Mouse (Mus musculus): Measurements from ENCODE around the gene Hspa1a.
"Not testable (repeated sequence)": the region's sequence is repeated elsewhere in the genome, so short reads cannot be mapped to it uniquely, and the experiment has no call there.

Hspa1a gene

GRCm38 (mm10) chr17:34972069-34972749 lies at the start of gene Hspa1a, which contains the start of gene Hspa1l:
Gene Hspa1a (minus strand): TSS chr17:34972156.
Gene Hspa1l (plus strand): TSS chr17:34972703.
- peak; percentile 81 for DNase-seq

- peak; percentile 90 for DNase-seq
Measured at GRCm38 (mm10) chr17:35021163-35021808, 49.3 kb upstream of the Hspa1a start.

- DNase-seq, result no peak
Measured at GRCm38 (mm10) chr17:35020551-35020950, 48.6 kb upstream of the Hspa1a start.

GRCm38 (mm10) chr17:35019894-35020293 lies 47.9 kb upstream of the Hspa1a start:
- DNase-seq, result peak; percentile 17

- peak; percentile 12 for DNase-seq
Measured at GRCm38 (mm10) chr17:35018171-35018570, 46.2 kb upstream of the Hspa1a start.

- DNase-seq, result peak; percentile 35
Measured at GRCm38 (mm10) chr17:35017706-35018030, 45.7 kb upstream of the Hspa1a start.

- DNase-seq, result no peak
Measured at GRCm38 (mm10) chr17:35016791-35017705, 45.1 kb upstream of the Hspa1a start.

- DNase-seq, result peak; percentile 81
Measured at GRCm38 (mm10) chr17:35016376-35016775, 44.4 kb upstream of the Hspa1a start, which contains the start of gene Vwa7. Gene Vwa7 (plus strand): TSS chr17:35016579.

GRCm38 (mm10) chr17:35015296-35015695 lies 43.3 kb upstream of the Hspa1a start:
- DNase-seq, result peak; percentile 30

GRCm38 (mm10) chr17:35013221-35013620 lies 41.3 kb upstream of the Hspa1a start:
- DNase-seq, result peak; percentile 14

- DNase-seq, result peak; percentile 20
Measured at GRCm38 (mm10) chr17:35012430-35012829, 40.5 kb upstream of the Hspa1a start.

GRCm38 (mm10) chr17:35011440-35011839 lies 39.5 kb upstream of the Hspa1a start:
- no peak for DNase-seq

GRCm38 (mm10) chr17:35009586-35009985 lies 37.6 kb upstream of the Hspa1a start:
- DNase-seq, result peak; percentile 74

- no peak for DNase-seq
Measured at GRCm38 (mm10) chr17:35007387-35007991, 35.5 kb upstream of the Hspa1a start.

GRCm38 (mm10) chr17:35005902-35006301 lies 33.9 kb upstream of the Hspa1a start:
- not testable (repeated sequence) for DNase-seq

GRCm38 (mm10) chr17:35005158-35005557 lies 33.2 kb upstream of the Hspa1a start:
- no peak for DNase-seq

GRCm38 (mm10) chr17:35004075-35004717 lies 32.2 kb upstream of the Hspa1a start:
- no peak for DNase-seq

- DNase-seq, result no peak
Measured at GRCm38 (mm10) chr17:35003022-35003838, 31.3 kb upstream of the Hspa1a start.

GRCm38 (mm10) chr17:35002153-35002865 lies 30.4 kb upstream of the Hspa1a start:
- DNase-seq, result peak; percentile 27

- DNase-seq, result peak; percentile 52
Measured at GRCm38 (mm10) chr17:35001452-35002152, 29.6 kb upstream of the Hspa1a start.
